Mouse (Mus musculus): Measurements from ENCODE around the gene Gpr107.

Gene Gpr107

DNA sequence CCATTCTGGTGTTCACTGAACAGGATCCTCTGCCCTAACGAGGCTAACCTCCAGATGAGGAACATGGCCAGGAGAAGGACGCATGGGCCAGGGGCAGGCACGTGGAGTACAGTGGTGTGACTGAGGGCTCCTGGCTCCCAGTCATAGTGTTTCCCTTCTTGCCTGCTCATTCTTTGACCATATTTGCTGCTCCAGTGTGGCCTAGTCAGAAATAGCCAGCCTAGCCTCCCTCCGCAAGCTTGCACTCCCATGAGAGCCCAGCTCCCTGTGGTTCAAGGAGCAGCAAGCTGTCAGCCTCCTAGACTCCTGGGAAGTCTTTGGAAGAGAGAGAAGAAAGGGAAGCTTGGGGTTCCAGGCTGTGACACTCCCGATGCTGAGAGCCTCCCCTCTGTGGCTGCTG lies 52.6 kb downstream of the Gpr107 start:
- no peak for DNase-seq

DNA sequence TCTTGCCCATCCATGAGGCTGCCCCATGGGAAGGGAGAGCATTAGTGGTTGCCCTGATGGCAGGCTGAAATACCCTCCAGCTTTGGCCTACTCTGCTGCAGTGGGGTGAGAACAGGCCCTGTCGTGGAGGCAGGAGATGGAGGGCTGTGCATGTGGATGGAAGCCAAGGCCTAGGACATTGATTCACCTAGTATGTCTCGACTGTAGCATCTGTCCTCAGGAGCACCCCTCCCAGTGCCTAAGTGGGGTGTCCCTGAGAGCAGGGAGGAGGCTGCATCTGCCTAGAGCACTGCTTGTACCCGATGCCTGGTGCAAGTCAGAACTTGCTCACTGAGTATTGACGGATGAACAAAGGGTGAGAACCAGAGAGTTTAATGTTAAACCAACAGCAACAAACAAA lies 54.1 kb downstream of the Gpr107 start:
- no peak for DNase-seq

DNA sequence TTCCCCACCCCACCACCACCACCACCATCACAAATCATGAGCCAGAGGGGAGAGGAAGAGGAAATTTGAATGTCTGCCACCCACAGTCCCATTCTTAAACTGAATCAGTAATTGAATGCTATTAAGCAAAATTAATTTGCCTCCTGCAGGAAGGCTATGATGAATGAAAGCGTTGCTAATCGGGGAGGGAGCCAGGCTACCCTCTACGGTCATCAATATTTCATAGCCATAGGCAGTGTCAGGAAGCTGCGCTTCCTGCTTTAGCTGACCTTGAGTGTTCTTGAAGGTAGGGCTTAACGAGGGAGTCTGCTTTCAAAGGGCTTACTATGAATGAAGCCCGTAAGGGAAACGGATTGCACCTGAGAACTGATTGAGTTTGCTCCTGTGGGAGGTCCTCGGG lies 54.8 kb downstream of the Gpr107 start:
- no peak for DNase-seq

DNA sequence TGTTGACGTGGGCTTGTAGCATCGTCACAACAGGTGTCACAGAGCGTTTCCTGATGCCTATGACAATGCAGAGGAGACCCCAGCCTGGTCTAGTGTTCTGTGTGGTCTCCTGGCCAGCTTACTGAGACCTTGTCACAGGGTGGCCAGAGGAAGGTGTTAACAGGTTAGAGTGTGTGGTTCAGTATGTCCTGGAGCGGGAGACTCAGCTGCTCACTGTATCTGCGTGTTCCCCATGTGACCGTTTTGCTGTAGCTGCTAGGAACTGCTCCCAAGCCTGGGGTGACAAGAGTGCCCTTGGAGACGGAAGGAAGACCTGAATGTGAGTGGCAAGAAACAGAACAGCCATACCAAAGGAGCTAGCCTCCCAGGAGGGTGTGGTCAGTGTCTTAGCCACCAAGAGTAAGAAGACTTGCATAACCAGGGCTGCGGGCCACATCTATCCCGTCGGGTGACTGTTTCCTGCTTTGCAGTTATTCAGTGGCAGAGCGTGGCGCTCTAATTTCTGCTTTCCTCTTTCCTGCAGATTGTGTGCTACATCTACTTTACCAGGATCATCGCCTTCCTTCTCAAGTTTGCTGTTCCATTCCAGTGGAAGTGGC lies 56.5 kb downstream of the Gpr107 start:
- no peak for DNase-seq

DNA sequence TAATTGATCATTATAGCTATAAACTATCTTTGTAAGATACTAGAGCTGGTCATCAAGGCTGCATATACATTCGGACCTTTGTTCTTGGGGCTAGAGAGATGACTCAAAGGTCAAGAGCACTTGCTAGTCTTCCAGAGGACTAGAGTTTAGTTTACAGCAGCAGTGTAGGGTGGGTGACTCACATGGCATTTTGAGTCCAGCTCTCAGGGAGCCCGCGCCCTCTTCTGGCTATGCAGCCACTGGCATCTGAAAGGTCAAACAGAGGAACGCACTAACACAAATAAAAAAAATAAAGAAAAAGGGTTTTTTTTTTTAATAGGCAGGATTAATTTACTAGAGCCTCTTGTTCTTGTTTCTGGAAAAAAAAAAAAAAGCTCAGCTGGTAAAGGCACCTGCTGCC lies 57.4 kb downstream of the Gpr107 start:
- no peak for DNase-seq

DNA sequence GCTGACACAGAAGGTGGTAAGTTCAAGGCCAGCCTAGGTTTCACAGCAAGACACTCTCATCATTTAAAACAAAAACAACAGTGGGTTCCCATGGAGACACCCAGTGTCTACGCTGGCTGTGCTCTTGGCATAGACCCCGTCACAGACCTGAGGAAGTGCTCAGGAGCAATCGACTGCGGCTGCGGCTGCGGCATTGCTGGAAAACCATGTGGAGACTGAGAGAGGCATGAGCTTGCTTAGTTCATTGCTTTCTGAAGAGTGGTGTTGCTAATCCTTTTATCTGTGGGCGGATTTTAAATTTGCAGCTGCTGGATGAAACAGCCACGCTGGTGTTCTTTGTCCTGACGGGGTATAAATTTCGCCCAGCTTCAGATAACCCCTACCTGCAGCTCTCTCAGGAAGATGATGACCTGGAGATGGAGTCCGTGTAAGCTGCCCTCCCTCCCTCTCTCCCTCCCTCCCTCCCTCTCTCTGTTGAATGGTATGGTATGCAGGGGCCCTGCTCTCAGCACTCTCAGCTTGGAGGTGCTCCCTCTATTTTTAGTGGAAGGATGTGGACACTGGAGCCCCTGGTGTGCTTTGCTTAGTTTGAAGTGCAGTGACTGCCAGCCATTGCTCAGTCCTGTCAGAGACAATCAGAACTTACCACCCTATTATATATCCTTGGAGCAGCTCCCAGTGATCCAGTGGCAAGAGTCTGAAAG lies 58.2 kb downstream of the Gpr107 start:
- DNase-seq, result no peak

DNA sequence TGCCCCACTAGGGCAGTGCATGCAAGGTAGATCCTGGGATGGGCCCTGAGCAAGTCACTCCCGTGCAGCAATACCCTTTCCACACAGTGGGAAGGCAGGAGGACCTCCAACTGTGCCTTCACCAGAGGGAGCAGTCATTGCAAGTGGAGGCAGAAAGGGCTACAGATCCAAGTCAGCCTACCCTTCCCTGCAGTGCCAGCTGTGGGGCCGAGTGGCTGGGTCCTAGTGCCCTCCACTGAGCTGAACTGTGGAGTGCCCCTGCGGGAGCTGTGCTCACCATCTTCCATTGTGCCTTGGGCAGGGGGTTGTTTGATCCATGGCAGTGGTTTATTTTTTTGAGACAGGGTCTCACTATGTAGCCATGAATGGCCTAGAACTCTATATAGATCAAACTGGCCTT lies 59.1 kb downstream of the Gpr107 start:
- DNase-seq, result no peak

DNA sequence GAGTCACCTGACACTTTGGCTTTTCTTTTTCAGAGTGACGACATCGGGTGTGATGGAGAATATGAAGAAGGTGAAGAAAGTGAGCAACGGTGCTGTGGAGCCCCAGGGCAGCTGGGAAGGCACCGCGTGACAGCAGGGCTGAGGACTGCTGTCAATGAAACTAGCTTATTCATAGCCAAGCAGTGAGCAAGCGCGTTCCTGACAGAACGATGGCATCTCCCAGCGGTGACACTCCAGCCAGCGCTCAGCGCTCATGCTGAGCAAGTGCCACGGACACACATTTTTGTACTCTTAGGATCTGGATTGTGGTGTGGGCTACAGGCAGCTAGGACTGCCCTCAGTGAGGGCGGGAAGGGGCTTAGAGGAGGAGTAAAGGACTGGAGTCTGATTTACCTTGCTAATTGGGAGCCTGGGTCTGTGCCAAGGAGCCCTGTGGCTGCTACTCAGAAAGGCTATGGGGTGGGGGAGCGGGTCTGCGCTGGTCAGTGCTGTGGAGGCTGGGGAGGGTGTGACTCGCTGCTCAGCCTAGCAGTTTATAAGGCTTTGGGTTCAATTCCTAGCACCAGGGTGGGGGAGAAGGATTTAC lies 62.2 kb downstream of the Gpr107 start:
- DNase-seq, result no peak

DNA sequence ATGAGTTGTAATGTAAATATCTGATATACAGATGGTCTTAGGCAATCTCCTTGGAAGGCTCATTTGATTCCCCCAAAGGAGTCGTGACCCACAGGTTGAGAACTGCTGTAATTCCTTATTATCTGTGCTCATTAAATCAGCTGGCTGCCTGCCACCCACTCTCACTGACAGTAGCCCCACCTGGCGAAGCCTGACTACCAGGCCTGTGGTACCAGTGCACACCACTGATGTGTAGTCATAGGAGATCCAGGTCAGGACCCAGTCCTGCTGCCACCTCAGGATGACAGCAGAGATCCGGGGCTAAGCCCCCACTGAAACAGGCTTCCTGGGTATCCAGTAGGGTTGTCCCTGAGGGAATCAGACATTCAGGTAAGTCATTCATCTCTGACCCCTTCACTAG lies 66.5 kb downstream of the Gpr107 start:
- DNase-seq, result no peak

DNA sequence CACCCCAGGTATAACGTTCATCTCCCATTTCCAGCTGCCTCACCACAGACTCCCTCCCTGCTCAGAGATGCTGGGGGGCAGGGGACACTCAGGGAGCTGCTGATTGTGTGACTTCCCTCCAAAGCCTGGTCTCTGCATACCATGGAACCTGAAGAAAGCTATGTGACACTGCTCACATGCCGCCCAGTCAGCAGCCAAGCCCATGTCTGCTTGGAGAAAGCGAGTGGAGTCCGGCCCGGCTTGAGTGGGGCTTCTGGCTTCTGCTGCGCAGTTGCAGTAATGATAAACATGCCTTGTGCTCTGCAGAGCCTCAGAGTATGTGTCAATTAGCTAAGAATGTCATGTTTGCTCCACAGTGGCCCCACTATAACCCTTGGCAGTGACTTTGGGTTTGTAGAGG lies 67.4 kb downstream of the Gpr107 start:
- no peak for DNase-seq

DNA sequence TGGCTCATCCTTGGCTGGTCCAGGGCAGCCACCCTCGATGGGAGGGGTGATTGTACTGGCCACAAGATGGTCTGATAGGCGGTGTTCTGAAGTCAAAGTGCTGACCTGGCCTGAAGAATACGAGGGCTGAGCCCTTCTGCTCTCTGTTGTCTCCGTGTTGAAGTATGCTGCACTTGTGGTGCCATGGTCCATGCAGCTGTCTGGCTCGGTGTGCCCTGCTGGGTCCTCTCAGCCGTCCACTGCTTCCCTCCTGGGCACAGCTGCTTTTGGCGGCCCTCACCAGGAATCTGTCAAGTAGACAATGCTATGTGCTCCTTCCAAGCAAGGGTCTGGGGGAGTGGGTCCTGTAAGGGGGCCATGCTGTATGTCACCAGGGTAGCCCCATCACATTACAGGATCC lies 68.7 kb downstream of the Gpr107 start:
- DNase-seq, result no peak

DNA sequence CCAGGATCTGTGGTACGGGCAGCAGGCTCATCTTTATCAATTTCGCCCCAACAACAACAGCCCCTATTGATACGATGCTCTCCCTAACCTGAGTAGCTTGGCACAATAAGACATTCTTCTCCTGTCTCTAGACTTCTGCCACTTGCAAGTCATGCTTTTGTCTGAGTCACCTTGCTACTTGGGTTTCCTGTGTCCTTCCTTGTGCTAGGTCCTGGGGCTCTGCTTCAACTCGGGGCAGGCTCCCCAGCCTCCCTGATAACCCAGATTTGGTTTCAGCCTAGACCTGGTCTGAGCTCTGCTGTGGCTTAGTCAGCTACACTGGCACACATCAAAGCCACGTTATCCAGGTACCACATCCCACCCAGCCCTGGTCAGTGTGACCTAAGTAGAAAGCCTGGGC lies 69.5 kb downstream of the Gpr107 start:
- DNase-seq, result no peak

DNA sequence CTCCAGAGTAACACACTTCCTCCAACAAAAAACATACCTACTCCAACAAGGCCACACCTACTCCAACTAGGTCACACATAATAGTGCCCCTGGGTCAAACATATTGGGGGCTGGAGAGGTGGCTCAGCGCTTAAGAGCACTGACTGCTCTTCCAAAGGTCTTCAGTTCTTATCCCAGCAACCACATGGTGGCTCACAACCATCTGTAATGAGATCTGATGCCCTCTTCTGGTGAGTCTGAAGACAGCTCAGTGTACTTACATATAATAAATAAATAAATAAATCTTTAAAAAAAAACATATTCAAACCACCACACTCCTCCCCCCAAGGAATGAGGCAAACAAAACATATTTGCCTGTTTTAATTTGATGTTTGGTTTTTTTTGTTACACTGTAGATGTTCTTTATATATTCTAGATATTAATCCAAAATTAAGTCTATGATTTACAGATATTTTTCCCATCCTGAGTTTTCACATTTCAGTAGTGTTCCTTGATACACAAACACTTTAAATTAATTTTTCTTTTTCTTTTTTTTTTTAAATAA lies 76.7 kb downstream of the Gpr107 start:
- DNase-seq, result no peak

DNA sequence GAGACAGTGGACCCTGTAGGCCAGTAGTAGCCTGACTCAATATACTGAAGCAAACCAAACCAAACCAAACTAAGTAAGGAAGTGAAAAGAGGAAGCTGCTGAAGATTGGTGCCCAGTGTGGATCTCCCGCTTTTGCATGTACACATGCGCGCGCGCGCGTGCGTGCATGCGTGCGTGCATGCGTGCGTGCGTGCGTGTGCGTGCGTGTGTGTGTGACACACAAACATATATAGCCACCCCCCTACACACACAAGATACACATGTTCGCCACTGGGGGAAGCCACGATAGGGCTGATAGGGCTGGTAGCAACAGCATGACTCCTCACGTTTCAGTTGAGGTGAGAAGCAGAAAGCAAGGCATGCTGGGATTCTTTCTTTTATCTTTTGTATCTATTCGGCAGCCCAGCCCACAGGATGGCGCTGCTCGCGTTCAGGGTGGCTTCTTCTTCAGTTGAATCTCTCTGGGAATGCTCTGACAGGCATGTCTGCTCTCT lies 87.1 kb downstream of the Gpr107 start:
- peak; percentile 9 for DNase-seq

DNA sequence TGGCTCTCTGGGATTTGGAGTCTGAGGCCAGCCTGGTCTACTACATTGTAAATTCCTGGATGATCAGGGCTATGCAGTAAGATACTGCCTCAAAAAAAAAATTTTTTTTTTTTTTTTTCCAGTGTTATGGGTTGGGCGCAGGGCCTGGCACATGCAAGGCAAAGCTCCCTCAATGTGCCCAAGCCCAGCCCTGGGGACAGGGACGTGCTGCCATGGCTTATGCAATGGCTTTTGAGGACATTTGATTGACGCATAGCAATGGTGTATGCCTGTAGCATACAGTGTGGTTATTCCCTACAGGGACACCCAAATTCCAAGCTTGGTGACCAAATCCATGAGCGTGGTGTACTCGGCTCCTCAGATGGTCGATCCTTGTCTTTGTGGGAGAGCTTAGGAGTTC lies 87.7 kb downstream of the Gpr107 start:
- DNase-seq, result no peak

DNA sequence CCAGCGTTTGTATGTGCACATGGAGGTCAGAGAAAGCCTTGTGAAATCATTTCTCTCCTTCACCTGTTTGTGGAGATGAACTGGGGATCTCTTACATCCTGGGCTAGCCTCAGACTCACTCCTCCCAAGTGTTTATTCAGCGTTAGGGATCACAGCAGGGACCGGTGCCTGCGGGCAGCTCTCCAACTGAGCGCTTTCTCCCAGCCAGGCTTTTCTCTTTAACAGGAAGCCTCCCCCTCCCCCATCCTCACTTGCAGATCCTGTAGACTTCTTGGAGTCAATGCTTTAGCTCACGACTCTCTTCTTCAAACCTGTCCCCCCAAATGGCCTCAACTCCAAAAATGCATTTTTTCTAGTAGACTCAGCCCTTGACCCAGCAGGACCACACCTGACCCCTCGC lies 89.5 kb downstream of the Gpr107 start:
- DNase-seq, result no peak

DNA sequence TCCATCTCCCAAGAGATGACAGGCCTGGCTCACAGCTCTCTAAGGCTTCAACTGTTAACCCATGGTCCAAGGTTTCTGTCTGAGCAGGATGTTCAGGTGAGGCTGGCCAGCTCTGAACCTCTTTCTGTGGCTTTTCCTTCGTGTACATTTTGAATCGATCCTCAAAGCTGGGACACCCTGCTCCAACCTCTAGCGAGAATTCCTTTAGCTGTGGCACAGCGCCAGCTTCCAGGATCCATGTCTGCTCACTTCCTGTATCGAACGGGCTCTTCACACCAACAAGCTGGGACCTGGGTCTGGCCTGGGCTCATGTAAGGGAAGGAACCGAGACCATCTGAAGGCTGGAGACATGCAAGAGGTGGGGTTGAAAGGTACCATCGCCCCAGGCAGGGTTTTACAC lies 92.1 kb downstream of the Gpr107 start:
- no peak for DNase-seq

DNA sequence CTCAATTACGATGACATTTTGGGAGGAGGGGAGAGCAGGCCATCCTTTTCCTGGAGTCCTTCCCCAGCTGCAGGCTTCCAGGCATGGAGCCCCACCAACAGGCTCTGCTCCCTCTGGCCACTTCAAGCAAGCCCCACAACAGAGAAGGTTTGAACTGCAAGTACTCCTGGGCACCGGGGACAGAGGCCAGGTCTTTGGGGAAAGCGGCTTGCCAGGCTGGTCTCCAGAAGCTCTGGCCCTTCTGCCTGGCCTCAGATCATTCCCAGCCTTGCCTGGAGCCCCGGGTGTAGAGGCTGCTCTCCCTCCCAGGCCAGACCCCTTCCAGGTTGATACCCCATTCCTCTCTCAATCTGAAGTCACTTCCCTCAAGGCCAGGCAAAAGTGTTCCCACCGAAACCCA lies 92.9 kb downstream of the Gpr107 start:
- no peak for DNase-seq

DNA sequence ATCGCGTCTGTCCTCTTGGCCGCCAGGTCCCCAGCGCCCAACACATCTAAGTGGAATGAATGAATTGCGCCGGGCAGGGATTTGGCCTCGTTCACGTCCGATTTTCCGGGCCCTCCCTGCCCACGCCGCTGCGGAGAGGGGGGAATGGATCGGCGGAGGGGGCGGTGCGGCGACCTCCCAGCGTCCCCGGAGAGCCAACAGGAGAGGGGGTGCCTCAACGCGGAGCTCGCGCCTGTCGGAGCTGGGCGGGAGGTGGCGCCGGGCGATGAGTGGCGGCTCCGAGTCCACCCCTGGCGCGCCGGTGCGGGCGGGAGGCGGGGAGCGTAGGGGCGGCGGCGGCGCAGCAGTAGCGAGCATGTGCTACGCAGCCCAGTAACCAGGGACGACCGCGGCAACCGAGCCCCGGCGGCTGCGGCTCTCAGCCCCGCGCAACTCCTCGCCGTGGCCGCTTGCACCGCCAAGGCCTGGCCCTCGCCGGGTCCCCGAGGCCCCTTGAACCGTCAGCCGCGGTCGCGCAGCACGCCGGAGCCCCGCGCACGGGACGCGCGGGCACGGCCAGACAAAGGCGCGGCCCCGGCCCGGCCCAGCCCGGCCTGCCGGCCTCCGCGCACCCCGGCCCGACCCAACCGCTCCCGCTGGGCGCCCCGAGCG lies 93.5 kb downstream of the Gpr107 start, which contains the start of gene Ncs1:
Ncs1 (plus strand) TSS at position 333 of the 651 bp plus-strand sequence.
- peak; percentile 45 for DNase-seq

DNA sequence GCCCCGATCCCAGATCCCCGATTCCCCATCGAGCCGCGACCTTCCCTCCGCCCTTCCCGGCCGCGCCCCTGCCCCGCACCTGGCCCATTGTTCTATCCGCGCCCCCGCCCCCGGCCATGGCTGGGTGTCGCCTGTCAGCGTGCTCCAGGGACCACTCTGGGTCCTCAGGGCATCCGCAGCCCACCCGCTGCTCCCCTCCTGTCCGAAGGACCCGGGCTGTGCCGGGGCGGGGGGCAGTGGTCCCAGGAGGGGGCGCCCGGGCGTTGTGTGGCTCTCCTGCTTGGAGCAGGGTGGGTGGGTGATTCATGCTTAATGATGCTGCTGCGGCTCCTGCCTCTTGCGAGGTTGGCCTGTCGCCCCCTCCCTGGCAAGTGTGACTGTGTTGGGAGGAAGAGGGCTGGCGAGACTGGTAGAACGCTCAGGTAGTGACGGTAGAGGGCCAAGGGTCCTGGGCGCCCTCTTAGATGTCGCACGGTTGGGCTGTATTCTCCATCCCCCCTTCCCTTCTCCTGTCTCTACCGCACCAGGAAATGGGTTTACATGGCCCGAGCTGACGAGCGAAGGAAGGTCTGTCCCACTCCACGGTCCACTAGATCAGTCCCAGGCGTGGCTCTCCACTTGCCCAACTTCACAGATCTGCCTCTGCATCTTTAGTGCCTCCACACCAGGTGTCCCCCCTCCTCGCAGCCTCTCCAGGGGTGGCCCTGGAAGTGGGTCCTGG lies 94.3 kb downstream of the Gpr107 start:
- peak; percentile 23 for DNase-seq

DNA sequence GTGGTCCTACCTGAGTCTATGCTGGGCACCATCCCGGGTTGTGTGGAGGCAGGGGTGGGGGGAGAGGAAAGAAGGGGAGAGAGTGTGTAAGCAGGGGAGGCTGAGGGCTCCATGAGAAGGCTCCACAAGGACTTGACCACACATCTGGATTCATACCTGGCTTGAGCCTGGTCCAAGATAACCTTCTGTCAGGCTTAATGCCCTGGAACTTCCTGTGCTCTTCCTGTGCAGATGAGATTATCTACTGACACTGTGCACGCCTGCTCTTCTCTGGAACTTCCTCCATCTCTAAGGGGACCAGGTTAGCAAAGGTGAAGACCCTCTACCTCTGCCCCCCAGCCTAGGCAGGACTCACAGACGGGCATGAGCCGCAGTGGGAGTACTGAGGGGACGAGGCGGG lies 96.7 kb downstream of the Gpr107 start:
- no peak for DNase-seq

DNA sequence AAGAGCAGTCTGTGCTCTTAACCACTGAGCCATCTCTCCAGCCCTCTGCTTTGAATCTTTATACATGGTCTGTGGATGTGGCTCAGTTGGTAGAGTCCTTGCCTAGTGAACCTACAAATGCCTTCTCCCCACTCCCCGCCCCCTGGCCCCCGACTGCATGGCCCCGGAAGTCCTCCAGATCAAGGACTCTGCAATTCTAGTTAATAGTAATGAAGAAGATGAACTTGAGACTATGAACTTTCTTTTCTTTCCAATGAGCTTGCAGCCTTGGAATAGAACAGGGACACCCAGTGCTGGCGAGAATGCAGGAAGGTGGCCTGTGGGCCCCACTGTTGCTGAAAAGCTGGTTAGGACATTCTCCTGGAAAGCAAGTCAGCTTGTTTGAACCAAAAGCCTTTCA lies 100.1 kb downstream of the Gpr107 start:
- DNase-seq, result no peak

DNA sequence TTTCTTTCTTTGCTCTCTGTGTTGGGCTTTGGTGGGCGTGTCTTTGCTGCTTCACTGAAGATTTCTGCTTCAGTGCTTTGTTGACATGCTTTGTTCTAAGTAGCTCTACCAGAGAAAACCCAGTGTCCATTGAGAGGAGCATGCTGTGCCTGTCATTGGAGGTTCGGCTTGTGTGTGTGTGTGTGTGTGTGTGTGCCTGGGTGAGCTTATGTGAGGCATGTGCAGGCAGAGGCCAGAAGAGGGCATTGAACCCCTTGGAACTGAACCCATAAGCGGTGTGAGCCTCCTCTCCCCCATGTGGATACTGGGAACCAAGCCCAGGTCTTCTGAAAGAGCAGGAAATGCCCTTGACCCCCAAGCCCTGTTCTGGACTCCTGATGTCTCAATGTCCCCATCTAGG lies 101.3 kb downstream of the Gpr107 start:
- no peak for DNase-seq

All from thymus, postnatal 25 days (tissue).